Mouse (Mus musculus) common myeloid progenitor, adult 5-6 weeks (primary cell): ENCODE data around the gene Sult2a2. TPM values are rescaled to one million over a fixed set of nuclear protein-coding genes. Genes with fewer than 3 reads are reported as not detected.
"Not testable (repeated sequence)": the region's sequence is repeated elsewhere in the genome, so short reads cannot be mapped to it uniquely, and the experiment has no call there.

Experiments
- ATAC-seq: replicated peaks from 2 replicates; pipeline ENCODE4 v1.8.0; 2016; ENCODE audit warnings: low read depth, mild to moderate bottlenecking, moderate TSS enrichment, inconsistent platforms; ENCODE audit not compliant: poor library complexity, severe bottlenecking
- total RNA-seq: library from RNA; stranded (forward); fragments of 200-1000, 187-1606 nt; gene quantifications from 2 replicates; pipeline ENCODE4 v1.2.3, GENCODE M21; 2017

The Sult2a2 gene
- not detected in 2 replicates for total RNA-seq

GRCm38 (mm10) chr7:13733205-13733604 is at the start of gene Sult2a2:
TSS of gene Sult2a2 (plus strand) at chr7:13733505.
- ATAC-seq, result not testable (repeated sequence)

GRCm38 (mm10) chr7:13813913-13814312 is 80.6 kb downstream of the Sult2a2 start:
- no peak for ATAC-seq

Other genes starting within 250 kb of the Sult2a2 start
- not detected in 2 replicates for gene Bsph2, start 162.4 kb upstream of the Sult2a2 start, total RNA-seq
- not detected in 2 replicates for gene Sult2a5, start 109.5 kb upstream of the Sult2a2 start, total RNA-seq
- not detected in 2 replicates for gene Sult2a1, start 103.9 kb downstream of the Sult2a2 start, total RNA-seq